Mouse (Mus musculus) thymus, postnatal 4 days (tissue): ENCODE data around the gene Ildr2.

ENCODE experiments used
- DNase-seq: peaks from one replicate; pipeline ENCODE4 v3.0.0; 2021

Gene Ildr2

DNA sequence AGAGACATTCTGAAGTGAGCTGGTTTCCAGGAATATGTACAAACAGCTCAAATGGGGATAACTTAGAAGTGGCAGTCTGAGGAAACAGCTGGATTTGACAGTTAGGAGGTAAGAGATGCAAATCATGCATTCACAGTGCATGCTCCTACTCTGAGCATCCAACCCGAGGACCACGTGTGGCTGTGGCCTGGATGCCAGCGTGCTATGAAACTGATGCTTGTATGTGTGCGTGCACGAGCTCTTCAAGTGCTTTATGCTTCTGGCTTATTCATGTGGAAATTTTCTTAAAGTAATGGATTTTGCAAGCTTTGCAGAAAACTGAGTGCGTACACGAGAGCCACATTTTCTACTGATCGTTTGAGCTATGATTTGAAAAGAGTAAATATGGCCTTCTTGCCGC lies 32.3 kb downstream of the Ildr2 start:
- no peak for DNase-seq

DNA sequence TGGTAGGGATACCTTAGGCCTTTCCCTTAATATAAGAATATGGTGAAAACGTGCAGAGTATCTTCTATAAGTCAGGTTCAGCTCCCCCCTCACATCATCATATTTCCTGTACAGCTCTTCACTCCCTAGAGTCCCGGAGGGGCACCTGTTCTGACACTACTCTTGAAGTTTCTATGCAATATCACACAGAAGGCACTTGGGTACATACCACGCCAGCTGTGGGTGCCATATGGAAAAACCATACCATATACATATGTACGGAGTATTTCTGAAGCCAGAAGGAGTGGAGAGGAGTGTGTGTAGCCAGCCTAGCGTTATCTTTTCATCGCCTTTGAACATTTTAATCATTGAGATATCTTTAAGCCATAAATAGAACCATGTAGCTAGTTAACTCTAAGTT lies 36.6 kb downstream of the Ildr2 start:
- no peak for DNase-seq

DNA sequence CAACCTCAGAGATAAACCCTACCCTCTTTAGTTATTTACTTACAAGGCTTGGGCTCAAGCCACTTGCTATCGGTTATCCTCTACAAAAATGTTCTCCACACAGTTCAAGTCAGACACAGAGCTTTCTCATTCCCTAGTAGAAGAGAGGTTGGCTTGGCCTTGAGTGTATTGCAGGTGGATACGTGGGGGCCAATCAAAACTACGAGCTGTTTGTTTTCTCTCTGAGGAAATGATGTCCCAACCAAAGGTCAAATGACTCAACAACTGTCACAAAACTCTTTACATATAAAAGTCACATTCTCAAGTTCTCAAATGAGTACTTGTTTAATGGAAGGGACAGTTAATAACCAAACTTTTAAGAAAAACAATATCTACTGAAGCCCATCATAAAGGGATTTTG lies 39.1 kb downstream of the Ildr2 start:
- DNase-seq = no peak

DNA sequence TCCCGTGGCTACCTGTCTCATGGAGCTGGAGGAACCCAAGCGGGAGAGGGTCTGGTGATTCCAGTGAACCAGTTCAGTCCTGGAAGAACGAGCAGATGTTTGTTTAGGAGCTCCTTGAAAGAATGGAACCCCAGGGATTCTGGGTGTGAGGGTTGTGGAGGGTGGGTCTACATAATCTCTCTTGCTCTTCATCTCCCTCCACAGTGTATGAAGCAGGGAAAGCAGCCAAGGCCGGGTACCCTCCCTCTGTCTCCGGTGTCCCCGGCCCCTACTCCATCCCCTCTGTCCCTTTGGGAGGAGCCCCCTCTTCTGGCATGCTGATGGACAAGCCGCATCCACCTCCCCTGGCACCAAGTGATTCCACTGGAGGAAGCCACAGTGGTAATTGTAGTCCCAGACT lies 41.6 kb downstream of the Ildr2 start:
- no peak for DNase-seq

DNA sequence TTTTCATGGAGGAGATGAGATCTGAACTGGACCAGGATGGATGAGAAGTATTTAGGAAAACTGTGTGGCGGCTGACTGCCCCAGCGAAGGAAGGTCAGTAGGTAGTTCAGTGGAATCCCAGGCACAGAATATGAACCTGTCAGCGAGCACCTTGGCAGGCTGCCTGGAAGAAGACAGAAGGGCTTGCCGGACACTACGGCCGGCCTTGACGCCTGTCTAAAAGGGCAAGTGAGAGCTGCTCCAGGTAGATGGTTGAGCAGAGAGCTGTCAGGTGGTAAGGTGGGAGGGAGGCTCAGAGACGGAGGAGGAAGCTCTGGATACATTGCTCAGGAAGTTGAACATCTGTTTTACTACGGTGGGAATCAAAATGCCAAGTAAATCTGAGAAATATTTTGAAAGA lies 42.4 kb downstream of the Ildr2 start:
- DNase-seq = no peak

DNA sequence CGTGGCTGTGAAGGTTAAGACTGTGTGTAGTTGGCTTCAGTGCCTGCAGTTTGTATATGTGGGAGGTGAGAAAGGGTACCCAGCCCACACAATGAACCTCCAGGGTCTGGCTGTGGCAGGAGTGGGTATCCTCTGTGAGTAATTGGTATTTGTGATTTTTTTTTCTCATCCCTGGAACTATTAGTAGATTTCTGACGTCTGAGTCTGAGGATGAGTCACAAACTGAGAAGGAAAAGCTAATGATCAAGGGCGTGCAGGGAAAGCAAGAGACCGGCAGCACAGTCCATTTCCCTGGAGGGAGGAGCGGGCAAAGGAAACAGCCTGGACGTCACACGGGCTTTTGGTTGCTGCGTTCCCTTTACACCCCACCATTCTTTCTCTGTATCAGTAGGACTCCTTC lies 43.0 kb downstream of the Ildr2 start:
- DNase-seq = no peak

DNA sequence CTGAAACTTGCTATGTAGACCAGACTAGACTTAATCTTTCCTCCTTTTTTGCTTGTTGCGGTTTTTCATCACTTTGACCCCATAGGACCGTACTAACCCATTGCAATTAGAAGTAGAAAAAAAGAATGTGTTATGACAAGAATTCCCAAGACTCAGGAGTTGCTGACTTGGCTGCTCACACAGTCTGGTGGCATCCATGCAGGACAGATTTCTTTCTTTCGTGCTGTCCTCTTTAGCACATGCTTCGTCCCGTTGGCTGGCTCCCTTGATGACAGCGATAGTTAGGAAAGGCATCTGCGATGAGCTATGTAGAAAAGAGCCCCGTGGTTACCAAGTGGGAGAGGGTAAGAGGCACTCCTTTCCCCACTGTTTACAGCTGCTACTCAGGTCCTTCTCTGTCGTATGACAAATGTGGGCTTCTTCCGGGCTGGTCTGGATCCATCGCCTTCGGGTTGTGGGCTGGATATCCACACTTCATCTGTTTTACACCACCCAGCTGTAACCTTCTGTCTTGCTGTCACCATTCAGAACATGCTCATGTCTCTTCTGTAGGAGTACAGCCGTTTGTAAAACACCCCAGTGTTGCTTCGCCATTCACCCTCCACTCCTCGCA lies 43.7 kb downstream of the Ildr2 start:
- no peak for DNase-seq

DNA sequence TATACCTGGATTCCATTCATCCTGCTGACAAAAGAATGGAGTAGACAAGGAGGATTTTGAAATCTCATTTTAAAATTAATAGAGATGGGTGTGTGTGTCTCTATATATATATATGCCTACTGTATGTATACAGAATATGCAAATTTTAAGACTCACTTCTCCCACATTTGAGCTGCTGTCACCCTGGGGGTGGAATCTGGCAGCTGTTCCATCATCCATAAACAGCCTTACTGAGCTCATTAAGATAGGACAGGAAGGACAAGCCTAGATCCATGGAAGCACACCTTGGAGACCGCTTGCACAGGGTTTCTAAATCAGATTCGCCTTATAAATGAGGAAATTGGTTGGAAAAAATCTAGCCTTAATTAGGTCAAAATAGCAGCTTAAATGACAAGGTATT lies 44.9 kb downstream of the Ildr2 start:
- DNase-seq = no peak

DNA sequence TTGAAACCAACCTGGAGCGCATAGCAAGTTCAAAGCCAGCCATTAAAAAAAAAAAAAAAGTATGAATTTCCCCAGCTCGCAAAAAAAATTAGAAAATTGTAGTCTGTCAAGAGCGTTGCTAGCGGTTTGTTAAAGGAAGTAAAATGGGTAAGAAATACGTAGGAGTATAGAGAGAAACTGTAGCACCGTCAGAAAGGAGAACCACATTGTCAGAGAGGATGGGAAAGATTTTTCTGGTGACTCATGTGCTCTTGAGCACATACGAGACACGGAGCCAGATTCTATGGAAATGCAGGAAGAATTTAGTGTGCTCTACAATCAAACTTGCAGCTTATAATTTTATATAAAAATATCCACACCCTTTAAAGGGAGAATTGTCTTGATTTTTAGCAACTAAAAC lies 45.9 kb downstream of the Ildr2 start:
- no peak for DNase-seq

DNA sequence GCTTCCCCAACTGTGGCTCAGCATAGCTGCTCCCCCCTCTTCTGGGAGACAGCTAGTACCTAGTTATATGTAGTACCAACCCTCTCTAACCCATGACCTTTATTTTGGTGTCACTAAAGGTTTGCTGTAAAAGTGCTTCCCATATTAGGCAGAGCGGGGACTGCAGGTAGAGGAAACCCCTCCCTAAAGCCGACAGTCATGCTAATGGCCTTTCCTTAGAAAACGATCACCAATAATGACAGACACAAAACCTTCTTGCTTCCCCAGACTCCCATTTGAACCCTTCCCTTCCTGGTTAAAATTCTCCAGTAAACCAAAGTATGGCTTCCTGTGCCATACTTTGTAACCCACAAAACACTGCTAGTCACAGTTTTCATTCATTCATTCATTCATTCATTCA lies 46.6 kb downstream of the Ildr2 start:
- no peak for DNase-seq

DNA sequence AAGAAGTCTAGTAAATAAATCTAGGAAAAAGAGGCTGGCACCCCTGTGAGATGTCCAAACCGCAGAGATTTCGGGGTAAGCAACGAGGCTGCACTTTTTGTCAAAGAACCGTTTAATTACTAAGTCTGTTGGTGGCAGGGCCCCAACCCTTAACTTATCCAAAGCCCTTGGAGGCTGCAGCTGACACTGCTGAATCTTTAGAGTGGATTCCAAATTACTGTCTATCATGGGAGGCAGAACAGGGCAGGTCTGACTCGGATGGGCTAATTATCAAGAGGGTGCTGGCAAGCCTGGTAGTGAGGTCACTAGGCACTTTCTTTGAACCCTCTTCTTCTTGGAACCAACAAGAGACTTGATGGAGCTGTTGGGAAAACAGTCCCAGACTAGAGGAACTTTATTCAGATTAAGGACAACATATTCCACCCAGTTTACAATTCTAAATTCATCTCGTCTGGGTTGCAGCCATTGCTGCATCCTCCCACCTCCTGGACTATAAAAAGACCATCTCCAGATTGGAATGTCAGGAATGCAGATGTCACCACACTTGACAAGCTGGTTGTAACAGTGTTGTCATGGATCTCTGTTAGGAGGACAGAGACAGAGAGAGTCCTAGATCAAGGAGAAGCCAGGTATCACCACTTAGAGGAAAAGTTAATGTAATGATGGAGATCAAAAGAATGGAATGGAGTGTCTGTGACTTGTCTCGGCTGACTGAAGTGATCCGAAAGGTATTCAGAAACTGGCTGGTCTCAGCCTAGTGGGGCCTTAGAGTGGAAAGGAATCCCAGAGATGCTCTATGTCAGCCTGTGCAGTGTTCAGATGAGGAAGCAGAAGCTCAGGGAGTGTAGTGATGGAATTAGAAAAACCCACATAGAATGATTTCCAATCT lies 50.7 kb downstream of the Ildr2 start:
- DNase-seq = no peak

DNA sequence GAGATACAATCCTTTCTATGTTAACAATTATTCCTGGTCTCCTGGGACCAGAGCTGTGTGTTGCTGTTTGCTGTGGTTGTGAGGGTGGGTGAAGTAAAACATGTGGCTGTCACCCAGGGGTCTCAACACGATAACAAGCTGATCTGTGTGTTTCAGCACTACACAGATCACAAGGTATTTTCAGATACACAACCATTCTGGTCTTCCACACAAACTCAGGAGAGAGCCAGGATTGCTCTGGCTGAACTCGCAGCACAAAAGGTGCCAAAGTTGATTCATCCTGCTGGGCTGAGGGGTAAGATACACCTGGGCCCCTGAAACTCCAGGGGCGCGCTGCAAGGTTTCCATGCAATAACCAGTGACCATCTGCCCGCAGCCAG lies 54.5 kb downstream of the Ildr2 start:
- no peak for DNase-seq

DNA sequence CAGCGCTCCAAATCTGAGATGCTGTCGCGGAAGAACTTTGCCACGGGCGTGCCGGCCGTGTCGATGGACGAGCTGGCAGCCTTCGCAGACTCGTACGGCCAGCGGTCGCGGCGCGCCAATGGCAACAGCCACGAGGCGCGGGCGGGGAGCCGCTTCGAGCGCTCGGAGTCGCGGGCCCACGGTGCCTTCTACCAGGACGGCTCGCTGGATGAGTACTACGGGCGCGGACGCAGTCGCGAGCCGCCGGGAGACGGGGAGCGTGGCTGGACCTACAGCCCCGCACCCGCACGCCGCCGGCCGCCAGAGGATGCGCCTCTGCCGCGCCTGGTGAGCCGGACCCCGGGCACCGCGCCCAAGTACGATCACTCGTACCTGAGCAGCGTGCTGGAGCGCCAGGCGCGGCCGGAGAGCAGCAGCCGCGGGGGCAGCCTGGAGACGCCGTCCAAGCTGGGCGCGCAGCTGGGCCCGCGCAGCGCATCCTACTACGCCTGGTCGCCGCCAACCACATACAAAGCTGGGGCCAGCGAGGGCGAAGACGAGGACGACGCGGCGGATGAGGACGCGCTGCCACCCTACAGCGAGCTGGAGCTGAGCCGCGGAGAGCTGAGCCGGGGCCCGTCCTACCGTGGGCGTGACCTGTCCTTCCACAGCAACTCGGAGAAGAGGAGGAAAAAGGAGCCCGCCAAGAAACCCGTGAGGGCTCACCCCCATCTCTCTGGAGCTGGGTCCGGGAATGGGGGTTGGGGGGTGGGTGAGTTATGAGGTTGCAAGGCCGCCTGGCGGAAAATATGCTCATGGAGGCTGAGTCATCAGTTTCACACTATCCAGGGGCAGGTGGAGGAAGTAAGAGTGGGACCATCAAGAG lies 55.1 kb downstream of the Ildr2 start:
- DNase-seq = peak; percentile 23

DNA sequence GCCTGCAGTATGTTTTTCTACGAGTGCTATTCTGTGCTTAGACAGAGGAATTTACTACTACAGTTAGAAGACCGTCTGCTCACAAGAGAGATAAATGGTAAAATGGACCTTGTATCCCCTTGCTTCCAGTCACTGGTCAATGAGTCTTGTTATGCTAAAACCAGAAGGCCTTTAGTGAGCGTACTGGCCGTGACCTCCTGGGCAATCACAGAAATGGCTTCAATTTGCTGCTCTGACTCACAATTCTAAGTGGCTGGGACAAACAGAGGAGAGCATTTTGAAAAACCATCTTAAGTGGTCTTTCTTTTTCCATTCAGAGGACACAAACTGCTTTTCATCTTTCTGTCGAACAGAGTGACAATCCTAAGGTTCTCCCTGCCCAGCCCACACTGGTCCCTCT lies 57.2 kb downstream of the Ildr2 start:
- DNase-seq = no peak

DNA sequence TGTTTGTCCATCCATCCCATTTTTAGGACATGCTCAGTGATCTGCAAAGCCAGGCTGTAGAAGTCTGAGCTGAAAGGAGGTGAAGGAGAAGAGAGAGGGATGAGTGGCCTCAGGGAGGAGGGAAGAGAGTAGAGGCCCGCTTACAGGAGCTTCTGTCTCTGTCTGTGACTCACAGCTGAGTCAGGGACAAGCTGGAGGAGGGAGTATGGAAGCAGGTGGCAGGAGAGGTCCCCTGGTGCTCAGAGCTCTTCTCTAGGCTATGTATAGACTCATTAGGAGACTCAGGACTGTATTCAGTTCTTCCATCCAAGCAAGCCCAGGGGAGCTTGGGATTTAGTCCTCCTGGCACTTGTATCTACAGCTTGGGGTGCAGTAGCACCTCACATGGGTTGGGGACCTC lies 59.7 kb downstream of the Ildr2 start:
- no peak for DNase-seq

DNA sequence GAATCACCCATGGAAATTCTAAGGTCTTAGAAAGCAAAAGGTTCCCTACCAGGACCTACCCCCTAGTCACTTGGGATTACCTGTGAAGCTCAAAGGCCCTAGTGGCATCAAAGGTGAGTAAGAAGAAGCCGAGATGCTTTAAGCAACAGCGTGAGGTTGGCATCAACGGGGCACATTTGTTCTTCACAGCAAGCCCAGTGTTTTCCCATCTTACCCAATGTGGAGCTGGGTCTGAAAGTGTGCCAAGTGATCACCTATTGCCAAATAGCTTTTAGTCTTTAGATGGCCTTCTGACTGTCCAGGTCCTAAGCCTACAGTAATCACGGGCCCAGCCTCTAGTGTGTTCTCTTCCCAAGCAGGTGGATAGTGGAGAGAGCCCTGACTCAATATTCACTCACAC lies 61.8 kb downstream of the Ildr2 start:
- DNase-seq = no peak

DNA sequence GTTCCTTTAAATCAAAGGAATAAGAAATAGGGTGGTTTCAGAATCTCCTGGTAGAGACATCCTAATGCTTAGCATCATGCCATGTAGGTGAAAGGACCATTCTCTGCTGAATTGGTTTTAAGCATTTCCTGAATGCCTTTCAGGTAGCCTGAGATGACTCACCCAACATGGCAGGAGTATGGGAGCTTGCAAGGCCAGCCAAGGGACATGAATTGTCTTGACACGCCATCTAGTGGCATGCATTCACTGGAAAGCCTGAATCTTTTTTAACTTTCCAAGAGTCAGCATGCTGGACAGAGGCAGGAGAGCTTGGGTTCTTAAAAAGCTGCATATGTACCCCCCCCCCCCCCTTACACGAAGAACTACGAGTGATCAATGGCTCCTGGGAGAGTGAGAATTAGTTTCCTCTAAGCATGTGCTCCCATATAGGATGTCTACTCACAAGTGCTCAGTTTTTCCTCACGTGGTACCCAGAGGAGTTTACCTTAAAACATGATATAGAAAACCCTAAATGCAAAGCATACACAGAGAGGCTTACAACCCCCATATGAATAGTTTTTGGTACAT lies 65.3 kb downstream of the Ildr2 start:
- DNase-seq = peak; percentile 44

DNA sequence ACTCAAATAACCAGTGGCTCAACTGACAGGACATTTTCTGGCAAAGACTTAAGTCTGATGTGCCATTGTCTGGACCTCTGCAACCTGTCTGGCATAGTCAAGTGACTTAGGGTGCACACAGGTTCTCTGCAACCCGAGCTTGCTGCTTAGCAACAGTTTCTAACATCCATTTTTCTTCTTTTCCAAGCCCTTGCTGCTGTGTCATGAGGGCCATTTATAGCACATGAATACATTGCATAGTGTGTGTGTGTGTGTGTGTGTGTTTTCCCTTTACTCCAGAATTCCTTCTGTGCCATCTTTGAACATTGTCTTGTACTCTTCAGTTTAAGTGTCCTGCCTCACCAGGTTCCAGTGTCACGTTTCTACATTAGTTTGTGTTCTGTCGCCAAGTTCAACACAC lies 72.5 kb downstream of the Ildr2 start:
- no peak for DNase-seq

DNA sequence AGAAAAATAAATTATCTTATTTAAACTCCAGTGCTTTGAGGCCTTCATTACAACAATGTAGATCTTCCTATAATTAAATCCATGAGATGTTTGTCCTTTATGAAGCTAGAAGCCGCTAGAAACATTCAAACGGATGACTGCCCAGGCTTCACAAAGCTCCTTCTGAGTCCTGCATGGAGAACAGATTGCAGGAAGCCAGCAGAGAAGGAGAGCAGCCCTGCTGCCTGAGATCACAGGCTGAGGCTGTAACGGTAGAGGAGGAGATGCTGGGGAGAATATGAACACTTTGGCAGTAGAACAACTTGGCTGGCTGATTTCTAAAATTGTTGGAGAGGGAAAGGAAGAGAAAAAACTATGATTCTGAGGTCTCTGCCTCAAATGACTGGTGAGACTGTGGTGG lies 76.8 kb downstream of the Ildr2 start:
- no peak for DNase-seq

DNA sequence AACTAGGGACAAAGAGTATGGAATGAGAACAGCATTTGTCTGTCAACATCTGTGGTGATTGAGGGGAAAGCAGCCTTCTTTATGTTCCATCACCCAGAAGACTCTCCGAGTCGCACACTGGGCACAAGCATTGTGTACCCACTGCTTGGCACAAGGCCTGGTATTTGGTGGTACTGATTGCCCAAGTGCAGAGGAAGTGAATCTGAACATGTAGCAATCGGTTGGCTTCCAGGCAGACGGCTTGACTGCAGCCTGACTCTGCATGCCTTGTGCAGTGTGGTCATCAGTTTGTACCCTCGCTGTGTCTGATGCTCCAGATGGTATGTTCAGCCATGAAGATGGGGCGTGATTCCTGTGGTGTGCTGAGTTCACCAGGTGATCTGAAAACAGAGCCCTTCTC lies 85.2 kb downstream of the Ildr2 start:
- no peak for DNase-seq

DNA sequence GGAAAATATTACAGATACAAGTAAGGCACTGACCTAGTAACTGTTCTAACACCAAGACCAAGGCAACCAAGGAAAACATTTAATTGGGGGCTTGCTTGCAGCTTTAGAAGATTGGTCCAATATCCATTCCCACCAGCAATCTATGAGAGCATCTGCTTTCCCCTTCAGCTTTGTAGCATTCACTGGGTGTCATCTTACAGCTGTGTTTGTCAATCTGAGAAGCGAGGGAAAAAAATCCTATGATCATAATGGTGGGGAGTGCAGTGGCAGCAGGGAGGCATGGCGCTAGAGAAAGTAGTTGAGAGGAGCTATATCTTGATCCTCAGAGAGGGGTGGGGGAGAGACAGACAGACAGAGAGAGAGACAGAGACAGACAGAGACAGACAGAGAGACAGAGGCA lies 88.1 kb downstream of the Ildr2 start:
- no peak for DNase-seq

DNA sequence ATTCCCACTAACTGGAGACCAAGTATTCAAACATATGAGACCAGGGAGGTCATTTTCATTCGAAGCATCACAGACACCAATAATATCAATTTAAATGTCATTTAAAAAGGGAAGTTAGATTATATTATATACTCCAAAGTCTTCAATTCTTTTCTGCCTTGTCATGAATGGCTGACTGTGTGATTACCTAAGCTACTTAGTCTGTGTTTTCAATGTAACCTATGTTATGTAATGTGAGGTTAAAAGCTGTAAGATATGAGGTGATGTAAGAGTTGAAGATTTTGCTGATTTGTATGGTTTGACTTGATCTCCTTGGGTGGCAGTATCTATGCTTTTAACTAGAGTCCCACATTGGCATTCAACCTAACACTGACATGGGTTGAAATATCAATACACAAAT lies 88.6 kb downstream of the Ildr2 start:
- no peak for DNase-seq

DNA sequence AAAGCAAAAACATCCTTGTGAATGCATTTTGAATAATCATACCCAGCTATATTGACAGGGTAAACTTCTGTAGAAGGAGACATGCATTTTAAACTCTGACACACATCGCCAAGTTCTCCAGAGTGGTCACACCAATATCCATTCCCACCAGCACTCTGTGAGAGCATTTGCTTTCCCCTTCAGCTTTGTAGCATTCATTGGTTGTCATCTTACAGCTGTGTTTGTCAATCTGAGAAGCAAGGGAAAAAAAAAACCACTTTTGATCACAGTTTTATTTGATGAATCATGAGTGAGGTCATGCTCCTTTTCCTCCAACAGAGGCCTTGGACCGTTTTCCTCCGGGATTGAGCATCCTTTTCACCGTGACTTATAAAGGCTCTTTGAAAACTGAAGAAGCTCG lies 89.6 kb downstream of the Ildr2 start:
- no peak for DNase-seq
